16 mouse cellular contexts compared by ENCODE assay signal in the genomic region with DNA sequence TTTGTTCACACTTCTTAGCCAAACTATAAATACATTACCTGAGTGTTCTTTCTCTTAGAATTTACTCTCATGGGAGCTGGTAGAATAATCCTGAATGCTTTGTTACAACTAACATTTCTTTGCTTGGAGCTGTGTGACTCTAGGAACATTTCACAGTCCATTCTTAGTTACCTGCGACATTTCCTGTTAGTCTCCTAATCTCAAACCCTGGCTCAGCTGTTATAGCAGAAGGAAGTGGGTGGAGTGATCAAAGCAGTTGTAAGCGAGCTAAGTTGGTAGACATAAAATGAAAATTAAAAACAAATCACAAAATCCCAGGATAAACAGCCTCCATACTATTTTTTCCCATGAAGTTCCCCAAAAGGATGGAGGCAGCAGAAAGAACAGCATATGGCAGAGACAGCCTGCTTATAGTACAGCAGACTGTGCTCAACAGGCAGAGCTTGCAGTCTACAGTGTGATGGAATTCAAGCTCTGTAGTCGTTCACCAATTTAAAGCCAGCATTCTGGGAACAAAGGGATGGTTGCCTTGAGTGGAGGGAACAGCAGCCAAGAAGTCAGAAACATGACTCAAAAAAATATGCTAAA.
DNase-seq lines count a peak whose midpoint lies in the region; TF ChIP-seq lines count a peak whose summit lies in the region.
"Had no signal": no experiment of that assay in that cellular context is flagged by ENCODE, and none has a peak within 500 bp of the region (broad histone marks: within the 10 kb centered on the region; RNA-seq: fewer than 3 reads in every experiment).

No protein-coding gene starts in this region.

- intact Hi-C loops in left cerebral cortex, postnatal 4 days (cut with DNase I), result no loop called here
- intact Hi-C loops in left cerebral cortex, adult 2 months (cut with DNase I), result loop anchor here (2.0 kb wide), 1 partner anchor 48 kb away; no protein-coding TSS in a partner anchor

- H3K27ac ChIP-seq in layer of hippocampus, adult 2 months, result no peak overlapping the region
- H3K27ac ChIP-seq in left cerebral cortex, adult 2 months, result no peak overlapping the region
- H3K27ac ChIP-seq: embryonic facial prominence, embryonic 15.5 days; kidney, embryonic 15.5 days; limb, embryonic 10.5 days; liver, embryonic 13.5 days had no signal

- no peak for TF ChIP-seq CTCF in layer of hippocampus, adult 2 months (conservative IDR thresholded peaks at IDR 0.05)
- no peak for TF ChIP-seq CTCF in left cerebral cortex, adult 2 months (IDR thresholded peaks at IDR 0.05)

- DNase-seq in left cerebral cortex, adult 11 months (ENCODE audit: low spot score), result peak; percentile 7
- no peak for DNase-seq in left cerebral cortex, postnatal 4 days
- peak; percentile 66 to 75 for DNase-seq in layer of hippocampus, adult 2 months (ENCODE audit: low spot score in 2 of 2)
- peak; percentile 8 to 12 for DNase-seq in left cerebral cortex, adult 2 months (ENCODE audit: extremely low spot score in 1 of 2, low spot score in 2 of 2)
- peak; percentile 6 for DNase-seq in right cerebral cortex, postnatal 4 days
- DNase-seq in Muller cell, postnatal 12 days (ENCODE audit: inconsistent ontology term), result no peak
- DNase-seq in kidney, adult 8-10 months, result no peak
- DNase-seq in adipocyte (ENCODE audit: low spot score), result no peak
- DNase-seq: B cell, adult 2 months; cerebellum, adult 9-10 months; liver, embryonic 13.5 days; lung, postnatal 10 days; thymus, adult 2 months had no signal

- no peak overlapping the region for H3K4me3 ChIP-seq in layer of hippocampus, adult 2 months
- no peak overlapping the region for H3K4me3 ChIP-seq in left cerebral cortex, adult 2 months
- H3K4me3 ChIP-seq: embryonic facial prominence, embryonic 15.5 days; kidney, embryonic 15.5 days; limb, embryonic 10.5 days; liver, embryonic 13.5 days had no signal

Comparison
In these comparisons a context has a peak if more than half of its experiments do, and no peak if none do; other contexts are left out.
1. DNase-seq: peak in left cerebral cortex, adult 11 months (single experiment), layer of hippocampus, adult 2 months (2 of 2), left cerebral cortex, adult 2 months (2 of 2) and right cerebral cortex, postnatal 4 days (single experiment); none in left cerebral cortex, postnatal 4 days (single experiment), Muller cell, postnatal 12 days (single experiment), kidney, adult 8-10 months (0 of 2) and adipocyte (single experiment).